Mouse (Mus musculus) macrophage (primary cell): Measurements from ENCODE around the gene B4galt3. TPM values are rescaled to one million over a fixed set of nuclear protein-coding genes. Genes with fewer than 3 reads are reported as not detected.
A peak's percentile ranks its signal among the peaks of the same experiment; 100 is the strongest.
"Not testable (repeated sequence)": the region's sequence is repeated elsewhere in the genome, so short reads cannot be mapped to it uniquely, and the experiment has no call there.

Source experiments
- H3K27ac ChIP-seq: fragments of 350-480 bp; formaldehyde crosslinking; 2 replicates; pipeline ENCODE4 v1.9.0; 2021
- H3K36me3 ChIP-seq: fragments of 350-480 bp; formaldehyde crosslinking; 2 replicates; pipeline ENCODE4 v1.9.0; 2021; ENCODE audit errors: inconsistent target
- H3K4me3 ChIP-seq: fragments of 350-480 bp; formaldehyde crosslinking; 2 replicates; pipeline ENCODE4 v1.9.0; 2021; ENCODE audit errors: inconsistent target
- H3K79me2 ChIP-seq: fragments of 350-480 bp; formaldehyde crosslinking; 2 replicates; pipeline ENCODE4 v1.9.0; 2021; ENCODE audit errors: inconsistent target
- WGBS: methylation state at CpG from one replicate; pipeline ENCODE4 v1.1.7; 2026; ENCODE audit warnings: inconsistent platforms; ENCODE audit not compliant: missing documents; 5-methylcytosine and 5-hydroxymethylcytosine counted together
- polyA plus RNA-seq: library from polyadenylated mRNA; stranded (reverse); fragments of 250-400 nt; gene quantifications from 3 replicates; pipeline ENCODE4 v1.2.4, GENCODE M21; 2018; ENCODE audit warnings: inconsistent platforms

Gene B4galt3
- polyA plus RNA-seq, 1 experiment from 2014 or later, result 10.2 TPM

- under 1% methylated on average over 42 of the region's 42 CpGs for WGBS
- peaks cover 6% of the 10 kb centered on the region; the same call in 1 of the 2 replicates for H3K36me3 ChIP-seq
- H3K27ac ChIP-seq, result peak within 1 kb of the TSS; percentile 96
- H3K79me2 ChIP-seq, result peaks cover 40% of the 10 kb centered on the region
- H3K4me3 ChIP-seq, result peak within 1 kb of the TSS; percentile 98
Observed at GRCm38 (mm10) chr1:171294298-171295062, 24.4 kb downstream of the B4galt3 start, which contains the start of gene Ufc1. Ufc1 (minus strand) TSS chr1:171295024.

GRCm38 (mm10) chr1:171295063-171295402 is 24.9 kb downstream of the B4galt3 start:
- H3K79me2 ChIP-seq, result peaks cover 40% of the 10 kb centered on the region
- peaks cover under 1% of the 10 kb centered on the region; the same call in 1 of the 2 replicates for H3K36me3 ChIP-seq
- H3K4me3 ChIP-seq, result peak overlapping the region; percentile 98
- H3K27ac ChIP-seq, result peak overlapping the region; percentile 96
- WGBS, result 18% methylated on average over 3 of the region's 3 CpGs

GRCm38 (mm10) chr1:171298226-171298625 is 28.1 kb downstream of the B4galt3 start:
- Histone ChIP-seq H3K79me2 (peaks cover 12% of the 10 kb centered on the region), H3K27ac (no peak overlapping the region), H3K36me3 (no peaks in the 10 kb centered on the region), H3K4me3 (no peak overlapping the region)
- 95% methylated on average over 3 of the region's 3 CpGs for WGBS

DNA sequence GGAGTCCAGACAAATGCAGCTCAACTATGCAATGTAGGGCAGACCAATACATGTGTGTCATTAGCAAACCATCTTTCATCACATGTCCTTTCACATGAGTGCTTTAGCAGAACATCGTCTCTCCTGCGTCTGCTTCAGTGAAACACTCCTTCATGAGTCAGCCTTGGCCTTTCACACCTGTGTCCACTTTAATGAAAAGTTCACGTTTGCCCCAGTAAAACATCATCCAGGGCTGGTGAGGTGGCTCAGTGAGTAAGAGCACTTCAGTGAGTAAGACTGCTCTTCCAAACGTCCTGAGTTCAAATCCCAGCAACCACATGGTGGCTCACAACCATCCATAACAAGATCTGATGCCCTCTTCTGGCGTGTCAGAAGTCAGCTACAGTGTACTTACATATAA is 36.0 kb downstream of the B4galt3 start:
- WGBS, result 82% methylated on average over 4 of the region's 5 CpGs
- H3K36me3 ChIP-seq, H3K79me2 ChIP-seq, H3K4me3 ChIP-seq, H3K27ac ChIP-seq: not testable (repeated sequence)

DNA sequence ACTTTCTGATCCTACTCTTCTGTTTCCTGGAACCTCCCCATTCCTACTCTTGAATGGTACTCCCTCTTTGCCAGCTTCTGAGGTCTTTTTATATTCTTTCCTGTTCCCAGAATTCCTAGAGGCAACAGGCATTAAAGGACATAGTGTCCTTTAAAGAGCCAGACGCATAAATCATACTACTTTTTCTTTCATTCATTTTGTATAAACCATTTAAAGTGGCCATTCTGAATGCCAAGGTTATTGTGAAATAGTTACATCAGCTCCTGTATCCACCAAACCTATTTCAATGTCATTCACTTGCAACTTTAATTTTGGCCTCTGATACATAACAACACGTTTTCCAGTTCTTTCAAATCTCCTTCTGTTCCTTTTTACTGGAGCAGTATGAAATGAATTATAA is 39.2 kb downstream of the B4galt3 start:
- 68% methylated on average over 2 of the region's 2 CpGs for WGBS

GRCm38 (mm10) chr1:171319748-171320147 is 49.6 kb downstream of the B4galt3 start:
- 54% methylated on average over 7 of the region's 7 CpGs for WGBS
- H3K36me3 ChIP-seq, result no peaks in the 10 kb centered on the region
- peaks cover 3% of the 10 kb centered on the region; the same call in 1 of the 2 replicates for H3K79me2 ChIP-seq
- no peak overlapping the region for H3K27ac ChIP-seq
- no peak overlapping the region for H3K4me3 ChIP-seq

More for the DNA sequence above, 39.2 kb downstream of the B4galt3 start:
- Histone ChIP-seq H3K27ac (no peak overlapping the region), H3K79me2 (no peaks in the 10 kb centered on the region), H3K4me3 (no peak overlapping the region), H3K36me3 (no peaks in the 10 kb centered on the region)

GRCm38 (mm10) chr1:171320151-171320550 is 50.0 kb downstream of the B4galt3 start:
- WGBS, result 70% methylated on average over 5 of the region's 5 CpGs
- no peak overlapping the region for H3K4me3 ChIP-seq
- peaks cover 7% of the 10 kb centered on the region for H3K79me2 ChIP-seq
- no peaks in the 10 kb centered on the region for H3K36me3 ChIP-seq
- no peak overlapping the region for H3K27ac ChIP-seq

- Histone ChIP-seq H3K36me3 (no peaks in the 10 kb centered on the region), H3K79me2 (peaks cover 20% of the 10 kb centered on the region), H3K4me3 (no peak overlapping the region), H3K27ac (no peak overlapping the region)
Observed at GRCm38 (mm10) chr1:171321415-171321814, 51.3 kb downstream of the B4galt3 start.

DNA sequence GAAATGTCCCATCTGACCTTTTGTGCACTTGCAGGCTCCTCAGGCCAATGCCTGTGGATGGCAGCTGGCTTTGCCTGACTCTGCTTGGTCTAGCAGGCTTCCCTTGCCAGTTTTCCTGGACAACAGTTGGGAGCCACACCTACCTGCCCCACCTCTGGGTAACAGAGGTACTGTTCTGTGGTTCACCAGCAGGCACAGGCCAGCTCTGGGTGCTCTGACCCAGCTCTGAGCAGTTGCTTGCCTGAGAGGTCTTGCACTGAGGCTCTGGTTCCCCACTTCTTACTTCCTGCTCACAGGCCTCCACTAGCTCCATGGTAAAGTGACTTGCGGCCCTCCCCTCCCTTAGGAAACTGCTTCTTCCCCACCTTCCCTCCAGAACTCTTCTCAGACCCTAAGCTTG is 51.9 kb downstream of the B4galt3 start:
- Histone ChIP-seq H3K79me2 (peaks cover 23% of the 10 kb centered on the region), H3K36me3 (no peaks in the 10 kb centered on the region), H3K27ac (no peak overlapping the region), H3K4me3 (no peak overlapping the region)
- WGBS, result 90% methylated on average over 1 of the region's 1 CpGs

GRCm38 (mm10) chr1:171325571-171325970 is 55.4 kb downstream of the B4galt3 start:
- no peak overlapping the region for H3K4me3 ChIP-seq
- 100% methylated on average over 2 of the region's 2 CpGs for whole genome bisulfite sequencing
- H3K36me3 ChIP-seq, result no peaks in the 10 kb centered on the region
- H3K27ac ChIP-seq, result no peak overlapping the region
- peaks cover 51% of the 10 kb centered on the region for H3K79me2 ChIP-seq

Other genes with a start within 250 kb of the B4galt3 start
- gene Fcgr3, start 205.4 kb upstream of the B4galt3 start, polyA plus RNA-seq, result 921 to 1,206 TPM (median 1,155 TPM) in 3 replicates
- gene Cfap126, start 156.4 kb upstream of the B4galt3 start, polyA plus RNA-seq, result 4.2 to 31.6 TPM (median 7.6 TPM) in 3 replicates
- 81.5 to 101 TPM (median 100 TPM) in 3 replicates for gene Sdhc, start 119.7 kb upstream of the B4galt3 start, polyA plus RNA-seq
- 0.25 TPM in 1 of 3 replicates, not detected in the others for gene Mpz, start 119.6 kb upstream of the B4galt3 start, polyA plus RNA-seq
- gene Pcp4l1, start 74.1 kb upstream of the B4galt3 start, polyA plus RNA-seq, result 46.6 to 83.8 TPM (median 63.3 TPM) in 3 replicates
- 0.13 TPM in 1 of 3 replicates, not detected in the others for gene Nr1i3, start 56.4 kb upstream of the B4galt3 start, polyA plus RNA-seq
- 13.6 to 38.3 TPM (median 28.2 TPM) in 3 replicates for gene Tomm40l, start 47.8 kb upstream of the B4galt3 start, polyA plus RNA-seq
- gene Apoa2, start 45.3 kb upstream of the B4galt3 start, polyA plus RNA-seq, result 1.1 TPM in 1 of 3 replicates, not detected in the others
- gene Fcer1g, start 36.0 kb upstream of the B4galt3 start, polyA plus RNA-seq, result 1,664 to 2,638 TPM (median 2,193 TPM) in 3 replicates
- gene Adamts4, start 19.9 kb upstream of the B4galt3 start, polyA plus RNA-seq, result 0.04 TPM in 1 of 3 replicates, not detected in the others
- gene Ndufs2, start 18.9 kb upstream of the B4galt3 start, polyA plus RNA-seq, result 84.3 to 125 TPM (median 122 TPM) in 3 replicates
- 8.6 to 27.3 TPM (median 12.1 TPM) in 3 replicates for gene Ppox, start 10.9 kb downstream of the B4galt3 start, polyA plus RNA-seq
- gene Usp21, start 17.7 kb downstream of the B4galt3 start, polyA plus RNA-seq, result 17.1 to 34.6 TPM (median 21.1 TPM) in 3 replicates
- gene Ufc1, start 24.7 kb downstream of the B4galt3 start, polyA plus RNA-seq, result 67.0 to 116 TPM (median 112 TPM) in 3 replicates
- gene Dedd, start 58.8 kb downstream of the B4galt3 start, polyA plus RNA-seq, result 21.4 to 35.4 TPM (median 21.9 TPM) in 3 replicates
- gene Nit1, start 75.3 kb downstream of the B4galt3 start, polyA plus RNA-seq, result 17.3 to 23.1 TPM (median 22.3 TPM) in 3 replicates
- gene Pfdn2, start 75.3 kb downstream of the B4galt3 start, polyA plus RNA-seq, result 47.7 to 119 TPM (median 64.5 TPM) in 3 replicates
- 0.11 TPM in 1 of 3 replicates, not detected in the others for gene Klhdc9, start 90.5 kb downstream of the B4galt3 start, polyA plus RNA-seq
- 14.3 to 25.8 TPM (median 18.7 TPM) in 3 replicates for gene Nectin4, start 99.8 kb downstream of the B4galt3 start, polyA plus RNA-seq
- 119 to 178 TPM (median 125 TPM) in 3 replicates for gene Arhgap30, start 118.6 kb downstream of the B4galt3 start, polyA plus RNA-seq
- 32.8 to 94.5 TPM (median 36.5 TPM) in 3 replicates for gene Usf1, start 141.0 kb downstream of the B4galt3 start, polyA plus RNA-seq
- gene Tstd1, start 148.5 kb downstream of the B4galt3 start, polyA plus RNA-seq, result 1.3 TPM in 1 of 3 replicates, not detected in the others
- 0.39 to 1.7 TPM (median 0.56 TPM) in 3 replicates for gene F11r, start 167.2 kb downstream of the B4galt3 start, polyA plus RNA-seq
- 6.9 to 8.0 TPM (median 7.2 TPM) in 3 replicates for gene Alyref2, start 233.2 kb downstream of the B4galt3 start, polyA plus RNA-seq